Comparison of ENCODE assay signal across 8 mouse cellular contexts in the genomic region with DNA sequence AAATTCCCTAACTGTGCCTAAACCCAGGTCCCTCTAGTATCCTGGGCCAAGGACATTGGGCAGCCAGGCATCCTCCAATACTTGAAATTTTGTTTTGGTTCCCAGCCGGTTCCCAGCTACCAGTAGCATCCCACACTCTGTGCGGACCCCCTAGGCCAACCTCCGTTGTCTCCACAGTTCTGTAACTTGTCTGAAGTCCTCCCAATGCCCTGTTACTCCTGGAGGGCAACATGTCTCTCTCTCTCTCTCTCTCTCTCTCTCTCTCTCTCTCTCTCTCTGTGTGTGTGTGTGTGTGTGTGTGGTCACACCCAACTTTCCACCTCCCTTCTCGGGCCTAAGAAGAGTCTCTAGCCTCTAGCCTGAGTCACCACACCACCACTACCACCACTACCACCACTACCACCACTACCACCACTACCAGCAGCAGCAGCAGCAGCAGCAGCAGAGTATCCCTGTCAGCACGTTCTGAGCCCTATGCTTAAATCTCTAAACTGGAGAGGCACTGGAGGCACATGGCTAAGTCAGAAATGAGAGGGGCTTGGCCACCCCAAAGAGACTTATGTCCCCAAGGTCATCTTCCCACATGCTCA. TPM values are rescaled to one million over a fixed set of nuclear protein-coding genes. Genes with fewer than 3 reads are reported as not detected.
DNase-seq lines count a peak whose midpoint lies in the region; ATAC-seq and TF ChIP-seq lines count a peak whose summit lies in the region.

No protein-coding gene starts in this region.

- intact Hi-C loops in left cerebral cortex, postnatal 10 days (cut with DNase I), result no loop called here

- TF ChIP-seq CTCF in embryonic fibroblast, embryonic 13.5 days (IDR thresholded peaks at IDR 0.05; ENCODE audit: borderline replicate concordance, insufficient read depth, low read length), result no peak
- no peak for TF ChIP-seq CTCF in olfactory bulb, adult 2 months (IDR thresholded peaks at IDR 0.05; ENCODE audit: insufficient read depth, low read depth, low read length)

- peaks cover 30% of the 10 kb centered on the region for H3K4me1 ChIP-seq in lung, embryonic 16.5 days (replicated peaks; ENCODE audit: control insufficient read depth, insufficient read depth, low read length)
- peaks cover 6% of the 10 kb centered on the region; the same call in 1 of the 2 replicates for H3K4me1 ChIP-seq in embryonic fibroblast, embryonic 13.5 days (ENCODE audit: control insufficient read depth, insufficient read depth, low read length)
- H3K4me1 ChIP-seq in limb, embryonic 10.5 days, result peaks cover 73% of the 10 kb centered on the region
- H3K4me1 ChIP-seq in olfactory bulb, adult 2 months (ENCODE audit: control insufficient read depth, insufficient read depth, low read length), result peaks cover 22% of the 10 kb centered on the region

- DNase-seq in lung, postnatal 10 days, result no peak
- DNase-seq in limb, embryonic 10.5 days (ENCODE audit: low spot score), result no peak
- DNase-seq in urinary bladder, postnatal 14 days (ENCODE audit: low spot score), result no peak
- DNase-seq in left cerebral cortex, postnatal 10 days (ENCODE audit: extremely low spot score in 1 of 2, low spot score in 2 of 2), result no peak

- peak overlapping the region; percentile 100 for H3K27ac ChIP-seq in lung, embryonic 16.5 days (ENCODE audit: low read length)
- H3K27ac ChIP-seq in embryonic fibroblast, embryonic 13.5 days (ENCODE audit: insufficient read depth, low read length), result peak overlapping the region; percentile 98
- H3K27ac ChIP-seq in limb, embryonic 10.5 days, result peak overlapping the region; percentile 99
- peak overlapping the region; percentile 30 for H3K27ac ChIP-seq in olfactory bulb, adult 2 months (ENCODE audit: insufficient read depth, low read depth, low read length)

- H3K4me3 ChIP-seq in lung, embryonic 16.5 days (ENCODE audit: low read length), result peak overlapping the region; percentile 63
- peak overlapping the region; percentile 56 for H3K4me3 ChIP-seq in embryonic fibroblast, embryonic 13.5 days (ENCODE audit: insufficient read depth, low read length)
- H3K4me3 ChIP-seq in limb, embryonic 10.5 days, result peak overlapping the region; percentile 69
- H3K4me3 ChIP-seq in olfactory bulb, adult 2 months (ENCODE audit: insufficient read depth, low read depth, low read length), result peak overlapping the region; percentile 44

- H3K36me3 ChIP-seq in lung, embryonic 16.5 days (ENCODE audit: control insufficient read depth, insufficient read depth, low read length), result no peaks in the 10 kb centered on the region; the same call in 1 of the 2 replicates
- H3K36me3 ChIP-seq in limb, embryonic 10.5 days, result peaks cover 12% of the 10 kb centered on the region

- ATAC-seq in lung, embryonic 16.5 days (ENCODE audit: low read depth), result no peak
- no peak for ATAC-seq in erythroid progenitor cell, adult 5-6 weeks (replicated peaks; ENCODE audit: low FRiP score, poor library complexity, severe bottlenecking)

- no peaks in the 10 kb centered on the region for H3K9me3 ChIP-seq in lung, embryonic 16.5 days (ENCODE audit: control insufficient read depth, low read length)
- H3K9me3 ChIP-seq in limb, embryonic 10.5 days (replicated peaks), result no peaks in the 10 kb centered on the region

- no peaks in the 10 kb centered on the region for H3K27me3 ChIP-seq in lung, embryonic 16.5 days (ENCODE audit: control insufficient read depth, insufficient read depth, low read depth, low read length)
- H3K27me3 ChIP-seq in limb, embryonic 10.5 days (ENCODE audit: low read depth, poor library complexity, severe bottlenecking), result no peaks in the 10 kb centered on the region

- H3K9ac ChIP-seq in lung, embryonic 16.5 days (ENCODE audit: low read length), result peak overlapping the region; percentile 89

- peak overlapping the region; percentile 85 for H3K4me2 ChIP-seq in lung, embryonic 16.5 days (ENCODE audit: low read depth, low read length)

- peak; percentile 81 for TF ChIP-seq POLR2A in embryonic fibroblast, embryonic 13.5 days (IDR thresholded peaks at IDR 0.05; ENCODE audit: low read depth, low read length)
- TF ChIP-seq POLR2A in olfactory bulb, adult 2 months (IDR thresholded peaks at IDR 0.05; ENCODE audit: insufficient read depth, low read depth, low read length), result no peak

- 13% methylated on average over 5 of the region's 5 CpGs for WGBS in lung, embryonic 16.5 days
- WGBS in limb, embryonic 10.5 days, result 15% methylated on average over 5 of the region's 5 CpGs
- WGBS in olfactory bulb, adult 2 months, result 53% methylated on average over 5 of the region's 5 CpGs

RNA-seq across cellular contexts. Expression of a gene that starts 1.1 kb away (rescaled TPM):
- 44.4 and 47.5 TPM in 2 replicates for polyA plus RNA-seq in lung, embryonic 16.5 days (2015; fragmentation: Nextera tagmentation; extraction: Ambion mirVana)
- polyA plus RNA-seq in embryonic fibroblast, embryonic 13.5 days (2011; ENCODE audit: insufficient read length, low read depth, missing spikeins), result 13.4 and 15.4 TPM in 2 replicates
- polyA plus RNA-seq in limb, embryonic 10.5 days (2016; fragmentation: Nextera tagmentation; extraction: Ambion mirVana), result 34.2 and 51.8 TPM in 2 replicates
- not detected in 2 replicates for polyA plus RNA-seq in olfactory bulb, adult 2 months (2012; ENCODE audit: insufficient read depth, insufficient read length, low replicate concordance, missing spikeins)
- 10 to 100 TPM; 30.3 to 34.4 TPM for total RNA-seq in left cerebral cortex, postnatal 10 days (2021)
- not detected in 2 replicates for total RNA-seq in erythroid progenitor cell, adult 5-6 weeks (2015; ENCODE audit: low replicate concordance)
- total RNA-seq in erythroid progenitor cell, adult 5-6 weeks (2017; ENCODE audit: low replicate concordance), result 0.30 TPM in 1 of 2 replicates, not detected in the other

RNA-seq across cellular contexts. Expression of a gene that starts 11.2 kb away (rescaled TPM):
- polyA plus RNA-seq in lung, embryonic 16.5 days (2015; fragmentation: Nextera tagmentation; extraction: Ambion mirVana), result 13.7 and 14.5 TPM in 2 replicates
- 6.6 and 7.4 TPM in 2 replicates for polyA plus RNA-seq in embryonic fibroblast, embryonic 13.5 days (2011; ENCODE audit: insufficient read length, low read depth, missing spikeins)
- 17.4 and 17.8 TPM in 2 replicates for polyA plus RNA-seq in limb, embryonic 10.5 days (2016; fragmentation: Nextera tagmentation; extraction: Ambion mirVana)
- not detected in 2 replicates for polyA plus RNA-seq in olfactory bulb, adult 2 months (2012; ENCODE audit: insufficient read depth, insufficient read length, low replicate concordance, missing spikeins)
- total RNA-seq in left cerebral cortex, postnatal 10 days (2021), result 10 to 100 TPM; 19.9 to 23.2 TPM
- total RNA-seq in erythroid progenitor cell, adult 5-6 weeks (2015; ENCODE audit: low replicate concordance), result 5.8 and 7.5 TPM in 2 replicates
- total RNA-seq in erythroid progenitor cell, adult 5-6 weeks (2017; ENCODE audit: low replicate concordance), result 7.4 and 24.1 TPM in 2 replicates

RNA-seq across cellular contexts. Expression of a gene that starts 15.0 kb away (rescaled TPM):
- 109 and 111 TPM in 2 replicates for polyA plus RNA-seq in lung, embryonic 16.5 days (2015; fragmentation: Nextera tagmentation; extraction: Ambion mirVana)
- polyA plus RNA-seq in embryonic fibroblast, embryonic 13.5 days (2011; ENCODE audit: insufficient read length, low read depth, missing spikeins), result 37.3 and 44.5 TPM in 2 replicates
- 136 and 188 TPM in 2 replicates for polyA plus RNA-seq in limb, embryonic 10.5 days (2016; fragmentation: Nextera tagmentation; extraction: Ambion mirVana)
- not detected in 2 replicates for polyA plus RNA-seq in olfactory bulb, adult 2 months (2012; ENCODE audit: insufficient read depth, insufficient read length, low replicate concordance, missing spikeins)
- total RNA-seq in left cerebral cortex, postnatal 10 days (2021), result 10 to 100 TPM; 50.4 to 54.7 TPM
- 42.3 and 48.7 TPM in 2 replicates for total RNA-seq in erythroid progenitor cell, adult 5-6 weeks (2015; ENCODE audit: low replicate concordance)
- total RNA-seq in erythroid progenitor cell, adult 5-6 weeks (2017; ENCODE audit: low replicate concordance), result 77.9 and 83.6 TPM in 2 replicates

RNA-seq across cellular contexts. Expression of a gene that starts 19.8 kb away (rescaled TPM):
- 7.2 and 7.6 TPM in 2 replicates for polyA plus RNA-seq in lung, embryonic 16.5 days (2015; fragmentation: Nextera tagmentation; extraction: Ambion mirVana)
- polyA plus RNA-seq in embryonic fibroblast, embryonic 13.5 days (2011; ENCODE audit: insufficient read length, low read depth, missing spikeins), result 5.4 TPM in 2 replicates
- polyA plus RNA-seq in limb, embryonic 10.5 days (2016; fragmentation: Nextera tagmentation; extraction: Ambion mirVana), result 10.9 and 13.7 TPM in 2 replicates
- polyA plus RNA-seq in olfactory bulb, adult 2 months (2012; ENCODE audit: insufficient read depth, insufficient read length, low replicate concordance, missing spikeins), result not detected in 2 replicates
- 10 to 100 TPM; 28.0 to 29.4 TPM for total RNA-seq in left cerebral cortex, postnatal 10 days (2021)
- total RNA-seq in erythroid progenitor cell, adult 5-6 weeks (2015; ENCODE audit: low replicate concordance), result not detected in 2 replicates
- not detected in 2 replicates for total RNA-seq in erythroid progenitor cell, adult 5-6 weeks (2017; ENCODE audit: low replicate concordance)

RNA-seq across cellular contexts. Expression of a gene that starts 19.8 kb away (rescaled TPM):
- polyA plus RNA-seq in lung, embryonic 16.5 days (2015; fragmentation: Nextera tagmentation; extraction: Ambion mirVana), result 11.9 and 15.3 TPM in 2 replicates
- polyA plus RNA-seq in embryonic fibroblast, embryonic 13.5 days (2011; ENCODE audit: insufficient read length, low read depth, missing spikeins), result 0.51 and 0.70 TPM in 2 replicates
- polyA plus RNA-seq in limb, embryonic 10.5 days (2016; fragmentation: Nextera tagmentation; extraction: Ambion mirVana), result 0.80 and 1.6 TPM in 2 replicates
- not detected in 2 replicates for polyA plus RNA-seq in olfactory bulb, adult 2 months (2012; ENCODE audit: insufficient read depth, insufficient read length, low replicate concordance, missing spikeins)
- total RNA-seq in left cerebral cortex, postnatal 10 days (2021), result 10 to 100 TPM; 28.5 to 29.0 TPM
- total RNA-seq in erythroid progenitor cell, adult 5-6 weeks (2015; ENCODE audit: low replicate concordance), result not detected in 2 replicates
- total RNA-seq in erythroid progenitor cell, adult 5-6 weeks (2017; ENCODE audit: low replicate concordance), result not detected in 2 replicates

Comparison
In these comparisons a context has a peak if more than half of its experiments do, and no peak if none do; other contexts are left out.
1. H3K27ac ChIP-seq: peak in every context shown above with its lines; median percentile 100 in lung, embryonic 16.5 days; 99 in limb, embryonic 10.5 days; 98 in embryonic fibroblast, embryonic 13.5 days; 30 in olfactory bulb, adult 2 months.
2. RNA of a gene that starts 1.1 kb away (polyA plus RNA-seq): 34.2 to 51.8 TPM in limb, embryonic 10.5 days, 44.4 to 47.5 TPM in lung, embryonic 16.5 days and 13.4 to 15.4 TPM in embryonic fibroblast, embryonic 13.5 days; not detected in olfactory bulb, adult 2 months; every median in the first group is over 10 times any median in the second.
3. Peak in every context shown above with its lines, with median percentiles within 50 percentile points of each other: H3K4me3 ChIP-seq.